Mouse (Mus musculus): ENCODE measurements at regions not wholly inside any gene's neighbourhood (a gene's known extent, or its start where the extent isn't known, plus 50 kb on each side); places are given as distances from the start of the nearest gene placed in this dataset.

DNA sequence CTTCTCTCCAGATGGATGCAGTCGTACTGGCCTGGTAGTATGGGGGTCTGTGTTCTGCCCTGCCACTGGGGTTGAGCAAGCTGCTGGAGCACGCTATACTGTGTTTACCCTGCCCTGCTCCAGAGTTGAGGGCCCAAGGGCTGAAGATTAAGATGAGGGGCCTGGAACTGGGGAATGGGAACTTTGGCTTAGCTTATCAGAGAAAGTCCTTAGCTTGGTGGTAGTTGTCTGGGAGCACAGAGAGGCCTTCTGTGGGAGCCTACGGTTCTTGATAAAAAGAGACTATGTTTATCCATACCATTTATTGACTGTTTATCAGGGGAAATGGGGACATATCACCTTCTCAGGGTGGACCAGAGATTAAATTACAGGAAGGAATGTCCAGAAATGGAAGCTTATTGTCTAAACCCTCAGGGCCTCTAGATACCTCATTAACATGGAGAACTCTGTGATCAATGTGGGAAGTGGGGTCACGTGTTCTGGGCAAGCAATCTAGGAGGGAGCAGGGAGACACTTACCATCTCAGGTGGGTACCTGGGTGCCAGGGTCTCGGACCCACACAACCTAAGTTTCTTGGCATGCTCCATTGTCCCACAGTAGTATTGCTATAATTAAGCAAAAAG is 58.7 kb downstream of the Mycn start:
- no peak for TF ChIP-seq EP300 (IDR thresholded peaks at IDR 0.05; ENCODE audit: low read depth)
- no peak for TF ChIP-seq CTCF (IDR thresholded peaks at IDR 0.05; ENCODE audit: low read depth)
- Histone ChIP-seq H3K4me2 (ENCODE audit: low read depth, low read length) (no peak overlapping the region), H3K4me1 (ENCODE audit: insufficient read depth) (no peaks in the 10 kb centered on the region), H3K9ac (replicated peaks) (no peak overlapping the region), H3K9me3 (ENCODE audit: low read length) (no peaks in the 10 kb centered on the region), H3K36me3 (replicated peaks; ENCODE audit: insufficient read depth, low read length) (no peaks in the 10 kb centered on the region), H3K27me3 (ENCODE audit: insufficient read depth, low read length) (no peaks in the 10 kb centered on the region), H3K4me3 (ENCODE audit: low read depth, low read length) (no peak overlapping the region), H3K27ac (ENCODE audit: low read depth) (no peak overlapping the region)
- 71% methylated on average over 5 of the region's 5 CpGs for WGBS (ENCODE audit: insufficient replicate concordance)
- no peak for DNase-seq
- ATAC-seq: no peak

DNA sequence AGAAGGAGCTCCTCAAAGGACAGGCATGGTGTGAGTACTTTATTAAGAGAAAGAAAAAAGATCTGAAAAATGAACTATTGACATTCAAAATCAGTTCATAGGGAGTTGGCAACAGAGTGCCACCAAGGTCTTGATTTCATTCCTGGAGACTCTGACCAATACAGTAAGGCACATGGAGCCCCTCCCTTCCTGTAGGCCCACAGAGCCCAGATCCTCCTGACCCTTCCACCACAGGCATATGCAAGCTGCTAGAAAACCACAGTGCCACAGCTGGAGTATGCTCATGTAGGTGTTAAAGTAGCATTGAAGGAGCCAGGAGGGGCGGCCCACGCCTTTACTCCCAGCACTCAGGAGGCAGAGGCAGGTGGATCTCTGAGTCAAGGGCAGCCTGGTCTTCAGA is 63.7 kb downstream of the Mycn start:
- no peak overlapping the region for H3K4me2 ChIP-seq (ENCODE audit: low read depth, low read length)
- ATAC-seq (no peak), DNase-seq (no peak)
- no peaks in the 10 kb centered on the region for H3K9me3 ChIP-seq (ENCODE audit: low read length)
- no peak overlapping the region for H3K4me3 ChIP-seq (ENCODE audit: low read depth, low read length)
- no peaks in the 10 kb centered on the region for H3K27me3 ChIP-seq (ENCODE audit: insufficient read depth, low read length)
- TF ChIP-seq EP300 (IDR thresholded peaks at IDR 0.05; ENCODE audit: low read depth): no peak
- TF ChIP-seq CTCF (IDR thresholded peaks at IDR 0.05; ENCODE audit: low read depth): no peak
- no peak overlapping the region for H3K27ac ChIP-seq (ENCODE audit: low read depth)
- H3K9ac ChIP-seq (replicated peaks): no peak overlapping the region
- WGBS (ENCODE audit: insufficient replicate concordance): 72% methylated on average over 2 of the region's 2 CpGs
- H3K36me3 ChIP-seq (replicated peaks; ENCODE audit: insufficient read depth, low read length): no peaks in the 10 kb centered on the region
- no peaks in the 10 kb centered on the region; the same call in 1 of the 2 replicates for H3K4me1 ChIP-seq (ENCODE audit: insufficient read depth)

DNA sequence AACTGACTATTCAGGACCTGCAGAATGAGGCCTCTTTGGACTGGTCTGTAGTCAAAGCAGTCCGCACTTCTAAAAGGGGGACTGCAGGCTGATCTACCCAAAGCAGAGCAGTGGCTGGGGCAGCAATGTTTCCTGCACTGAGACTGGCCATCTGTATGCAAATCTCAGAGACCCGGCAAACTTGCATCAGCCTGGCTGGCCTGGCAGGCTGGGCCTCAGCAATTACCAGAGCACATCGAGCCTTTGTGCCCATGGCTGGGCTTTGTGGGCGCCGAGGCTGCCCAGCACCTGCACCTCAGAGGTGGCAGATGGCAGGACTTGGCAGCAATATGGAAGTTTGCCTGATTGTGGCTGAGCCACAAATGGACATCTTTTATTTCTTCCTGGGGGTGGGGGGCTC is 64.2 kb downstream of the Mycn start:
- no peak overlapping the region for H3K27ac ChIP-seq (ENCODE audit: low read depth)
- no peaks in the 10 kb centered on the region for H3K27me3 ChIP-seq (ENCODE audit: insufficient read depth, low read length)
- peaks cover 1% of the 10 kb centered on the region; the same call in 1 of the 2 replicates for H3K4me1 ChIP-seq (ENCODE audit: insufficient read depth)
- no peaks in the 10 kb centered on the region for H3K36me3 ChIP-seq (replicated peaks; ENCODE audit: insufficient read depth, low read length)
- TF ChIP-seq CTCF (IDR thresholded peaks at IDR 0.05; ENCODE audit: low read depth) (no peak), EP300 (IDR thresholded peaks at IDR 0.05; ENCODE audit: low read depth) (no peak)
- 79% methylated on average over 5 of the region's 5 CpGs for WGBS (ENCODE audit: insufficient replicate concordance)
- DNase-seq (no peak), ATAC-seq (no peak)
- H3K4me3 ChIP-seq (ENCODE audit: low read depth, low read length): no peak overlapping the region
- H3K9ac ChIP-seq (replicated peaks): no peak overlapping the region
- H3K4me2 ChIP-seq (ENCODE audit: low read depth, low read length): no peak overlapping the region
- H3K9me3 ChIP-seq (ENCODE audit: low read length): no peaks in the 10 kb centered on the region

DNA sequence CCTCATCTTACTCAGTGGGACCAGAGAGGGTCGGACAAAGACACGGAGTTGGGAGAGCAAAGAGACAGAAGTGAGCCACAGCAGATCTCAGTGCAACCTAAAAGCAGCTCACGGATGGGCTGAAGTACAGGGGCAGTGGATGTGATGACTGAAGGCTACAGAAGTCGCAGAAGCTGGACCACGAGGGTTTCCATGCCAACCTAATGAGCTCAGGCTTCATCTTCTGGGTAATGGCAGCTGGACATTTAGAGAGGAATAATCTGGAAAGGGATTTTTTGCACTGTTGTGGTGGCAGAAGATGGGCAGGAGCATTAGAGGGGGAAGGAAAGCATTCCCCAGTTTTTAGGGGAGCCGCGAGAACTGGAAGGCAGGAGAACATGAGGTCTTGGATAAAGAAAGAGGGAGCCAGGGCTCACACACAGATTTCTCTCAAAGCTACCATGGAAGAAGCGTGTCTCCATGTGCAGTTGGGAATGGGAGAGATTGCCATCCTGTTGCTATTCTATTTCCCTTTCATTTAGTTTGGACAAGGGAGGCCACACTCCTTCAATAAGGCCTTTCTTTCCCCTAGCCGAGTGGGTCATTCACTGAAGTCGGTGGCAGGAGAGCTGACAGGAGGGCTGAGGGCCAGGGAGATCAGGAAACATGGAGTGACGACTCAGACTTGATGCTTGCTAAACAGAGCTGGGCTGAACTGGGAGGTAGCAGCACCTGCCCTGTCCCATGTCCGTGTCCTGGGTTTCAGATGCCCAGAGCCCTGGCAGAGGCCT is 65.6 kb downstream of the Mycn start:
- Histone ChIP-seq H3K27me3 (ENCODE audit: insufficient read depth, low read length) (no peaks in the 10 kb centered on the region), H3K4me3 (ENCODE audit: low read depth, low read length) (no peak overlapping the region), H3K27ac (ENCODE audit: low read depth) (no peak overlapping the region), H3K36me3 (replicated peaks; ENCODE audit: insufficient read depth, low read length) (no peaks in the 10 kb centered on the region), H3K9me3 (ENCODE audit: low read length) (no peaks in the 10 kb centered on the region), H3K9ac (replicated peaks) (no peak overlapping the region), H3K4me2 (ENCODE audit: low read depth, low read length) (no peak overlapping the region), H3K4me1 (ENCODE audit: insufficient read depth) (peaks cover 3% of the 10 kb centered on the region; the same call in 1 of the 2 replicates)
- TF ChIP-seq EP300 (IDR thresholded peaks at IDR 0.05; ENCODE audit: low read depth) (no peak), CTCF (IDR thresholded peaks at IDR 0.05; ENCODE audit: low read depth) (no peak)
- no peak for DNase-seq
- WGBS (ENCODE audit: insufficient replicate concordance): 73% methylated on average over 12 of the region's 12 CpGs
- ATAC-seq: no peak

DNA sequence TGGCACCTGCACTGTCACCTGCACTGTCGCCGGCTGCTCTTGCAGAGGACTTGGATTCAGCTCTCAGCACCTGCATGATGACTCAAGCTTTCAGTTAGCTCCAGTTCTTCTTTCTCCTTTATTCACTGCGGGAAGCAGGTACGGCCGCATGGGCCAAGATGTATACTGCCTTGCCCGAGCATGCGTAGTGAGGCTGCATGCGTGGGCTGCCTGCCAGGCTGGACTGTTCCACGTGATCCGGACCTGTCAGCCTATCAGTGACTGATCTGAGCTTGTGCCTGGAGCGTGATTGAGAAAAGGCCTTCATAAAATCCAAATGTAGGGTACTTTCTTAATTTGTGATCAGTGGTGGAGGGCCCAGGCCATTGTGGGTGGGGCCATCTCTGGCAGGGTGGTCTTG is 68.2 kb downstream of the Mycn start:
- no peak for TF ChIP-seq EP300 (IDR thresholded peaks at IDR 0.05; ENCODE audit: low read depth)
- no peak for TF ChIP-seq CTCF (IDR thresholded peaks at IDR 0.05; ENCODE audit: low read depth)
- no peak for ATAC-seq

DNA sequence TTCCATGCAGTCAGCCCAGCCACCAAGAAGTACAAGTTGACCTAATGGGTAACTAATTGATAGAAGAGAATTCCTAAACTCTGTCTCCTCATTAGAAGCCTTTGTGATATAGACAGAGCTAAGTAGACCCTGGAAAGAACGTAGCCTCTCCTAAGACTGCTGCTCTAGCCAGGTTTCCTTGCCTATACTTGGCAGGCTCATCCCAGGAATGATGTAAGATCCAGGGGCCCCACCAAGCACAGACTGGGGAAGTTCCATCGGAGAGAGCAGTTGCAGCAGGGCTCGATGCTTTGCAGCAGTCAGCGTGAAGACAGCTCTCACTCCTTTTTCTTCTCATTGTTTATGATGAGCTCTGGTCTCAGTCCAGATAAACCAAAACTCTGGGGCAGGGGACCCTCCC is 68.7 kb downstream of the Mycn start:
- no peak overlapping the region for H3K9ac ChIP-seq (replicated peaks)
- no peak for TF ChIP-seq CTCF (IDR thresholded peaks at IDR 0.05; ENCODE audit: low read depth)
- TF ChIP-seq EP300 (IDR thresholded peaks at IDR 0.05; ENCODE audit: low read depth): no peak
- H3K4me2 ChIP-seq (ENCODE audit: low read depth, low read length): no peak overlapping the region
- no peaks in the 10 kb centered on the region for H3K36me3 ChIP-seq (replicated peaks; ENCODE audit: insufficient read depth, low read length)
- 67% methylated on average over 4 of the region's 4 CpGs for WGBS (ENCODE audit: insufficient replicate concordance)
- DNase-seq: no peak
- ATAC-seq: no peak
- no peaks in the 10 kb centered on the region for H3K9me3 ChIP-seq (ENCODE audit: low read length)
- no peaks in the 10 kb centered on the region for H3K27me3 ChIP-seq (ENCODE audit: insufficient read depth, low read length)
- H3K27ac ChIP-seq (ENCODE audit: low read depth): no peak overlapping the region
- no peak overlapping the region for H3K4me3 ChIP-seq (ENCODE audit: low read depth, low read length)
- peaks cover 3% of the 10 kb centered on the region; the same call in 1 of the 2 replicates for H3K4me1 ChIP-seq (ENCODE audit: insufficient read depth)

More for the DNA sequence above, 68.2 kb downstream of the Mycn start:
- 83% methylated on average over 11 of the region's 11 CpGs for WGBS (ENCODE audit: insufficient replicate concordance)
- Histone ChIP-seq H3K4me3 (ENCODE audit: low read depth, low read length) (no peak overlapping the region), H3K9ac (replicated peaks) (no peak overlapping the region), H3K27ac (ENCODE audit: low read depth) (no peak overlapping the region), H3K4me2 (ENCODE audit: low read depth, low read length) (no peak overlapping the region), H3K27me3 (ENCODE audit: insufficient read depth, low read length) (no peaks in the 10 kb centered on the region), H3K4me1 (ENCODE audit: insufficient read depth) (peaks cover 3% of the 10 kb centered on the region; the same call in 1 of the 2 replicates), H3K36me3 (replicated peaks; ENCODE audit: insufficient read depth, low read length) (no peaks in the 10 kb centered on the region), H3K9me3 (ENCODE audit: low read length) (no peaks in the 10 kb centered on the region)
- no peak for DNase-seq

Data from liver, postnatal 0 days (tissue).